Mouse (Mus musculus): ENCODE results near the gene Suclg1. TPM values are rescaled to one million over a fixed set of nuclear protein-coding genes. Genes with fewer than 3 reads are reported as not detected.

Gene Suclg1
- polyA plus RNA-seq (2012; ENCODE audit: insufficient read depth, insufficient read length, missing spikeins): 2,272 and 2,335 TPM in 2 replicates

DNA sequence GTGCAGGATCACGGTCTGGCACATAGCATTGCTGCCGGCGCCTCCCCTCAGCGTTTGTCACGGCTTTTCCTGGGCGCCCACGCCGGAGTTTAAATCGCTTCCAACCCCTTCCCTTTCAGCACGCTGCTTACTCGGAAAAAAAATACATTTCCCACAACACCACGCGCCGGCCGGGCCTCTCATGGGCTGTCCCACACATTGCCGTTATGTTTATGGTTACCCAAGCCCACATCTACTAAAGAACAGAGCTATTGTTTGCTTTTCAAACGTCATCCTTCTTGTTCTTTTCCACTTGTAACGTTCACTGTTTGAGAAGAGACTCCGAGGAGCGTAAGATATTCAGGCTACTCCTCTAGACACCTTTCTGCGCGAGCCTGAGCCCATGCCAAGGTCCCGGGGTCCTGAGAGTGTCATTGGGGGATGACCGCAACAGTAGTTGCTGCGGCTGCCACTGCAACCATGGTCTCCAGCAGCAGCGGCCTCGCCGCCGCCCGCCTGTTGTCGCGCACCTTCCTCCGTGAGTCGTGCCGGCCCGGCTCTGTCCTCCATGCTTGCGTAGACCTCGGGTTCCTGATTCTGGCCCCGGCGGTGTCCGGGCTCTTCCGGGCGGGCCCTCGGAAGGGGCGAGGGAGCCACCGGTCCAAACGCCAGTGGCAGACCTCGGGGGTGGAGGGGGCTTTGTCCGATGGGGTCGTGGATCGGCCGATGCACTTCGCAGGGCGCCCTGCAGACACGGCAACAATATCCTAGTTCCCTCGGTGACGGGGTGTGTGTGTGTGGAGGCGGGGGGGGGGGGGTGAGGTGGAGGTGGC lies at the start of gene Suclg1:
Suclg1 (plus strand) TSS at position 146 of the 812 bp plus-strand sequence.
- H3K27ac ChIP-seq (replicated peaks; ENCODE audit: low read depth, low read length): peak within 1 kb of the TSS; percentile 89
- H3K4me3 ChIP-seq (ENCODE audit: insufficient read depth, low read depth, low read length): peak within 1 kb of the TSS; percentile 78
- H3K4me1 ChIP-seq (ENCODE audit: control insufficient read depth, insufficient read depth, insufficient read length, low read length): peaks cover 15% of the 10 kb centered on the region

- Histone ChIP-seq H3K27ac (replicated peaks; ENCODE audit: low read depth, low read length) (no peak overlapping the region), H3K4me1 (ENCODE audit: control insufficient read depth, insufficient read depth, insufficient read length, low read length) (no peaks in the 10 kb centered on the region), H3K4me3 (ENCODE audit: insufficient read depth, low read depth, low read length) (no peak overlapping the region)
These were observed 44.5 kb upstream of the Suclg1 start for GRCm38 (mm10) chr6:73203724-73204123.

- H3K4me3 ChIP-seq (ENCODE audit: insufficient read depth, low read depth, low read length): no peak overlapping the region
- no peaks in the 10 kb centered on the region for H3K4me1 ChIP-seq (ENCODE audit: control insufficient read depth, insufficient read depth, insufficient read length, low read length)
These were observed 43.2 kb upstream of the Suclg1 start for GRCm38 (mm10) chr6:73204937-73205336.

DNA sequence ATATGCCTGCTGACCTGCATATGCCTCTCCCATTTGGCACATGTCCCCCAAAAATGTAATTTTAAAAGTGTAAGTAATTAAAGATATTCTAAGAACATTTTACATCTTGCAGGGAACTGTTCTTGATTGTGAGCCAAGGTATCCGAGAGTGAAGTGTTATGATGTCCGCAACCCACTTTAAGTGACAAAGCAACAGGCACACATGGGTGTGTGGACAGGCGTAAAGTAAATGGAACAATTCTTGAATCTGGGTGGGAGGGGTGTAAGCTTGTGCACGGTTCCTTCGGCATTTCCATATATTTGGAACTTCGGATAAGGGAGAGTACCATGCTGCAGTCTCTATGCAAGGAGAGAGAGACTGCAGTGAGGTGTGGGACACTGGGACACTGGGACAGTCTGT lies 38.6 kb upstream of the Suclg1 start:
- Histone ChIP-seq H3K4me3 (ENCODE audit: insufficient read depth, low read depth, low read length) (no peak overlapping the region), H3K4me1 (ENCODE audit: control insufficient read depth, insufficient read depth, insufficient read length, low read length) (no peaks in the 10 kb centered on the region), H3K27ac (replicated peaks; ENCODE audit: low read depth, low read length) (no peak overlapping the region)

More at GRCm38 (mm10) chr6:73204937-73205336, 43.2 kb upstream of the Suclg1 start:
- no peak overlapping the region for H3K27ac ChIP-seq (replicated peaks; ENCODE audit: low read depth, low read length)

DNA sequence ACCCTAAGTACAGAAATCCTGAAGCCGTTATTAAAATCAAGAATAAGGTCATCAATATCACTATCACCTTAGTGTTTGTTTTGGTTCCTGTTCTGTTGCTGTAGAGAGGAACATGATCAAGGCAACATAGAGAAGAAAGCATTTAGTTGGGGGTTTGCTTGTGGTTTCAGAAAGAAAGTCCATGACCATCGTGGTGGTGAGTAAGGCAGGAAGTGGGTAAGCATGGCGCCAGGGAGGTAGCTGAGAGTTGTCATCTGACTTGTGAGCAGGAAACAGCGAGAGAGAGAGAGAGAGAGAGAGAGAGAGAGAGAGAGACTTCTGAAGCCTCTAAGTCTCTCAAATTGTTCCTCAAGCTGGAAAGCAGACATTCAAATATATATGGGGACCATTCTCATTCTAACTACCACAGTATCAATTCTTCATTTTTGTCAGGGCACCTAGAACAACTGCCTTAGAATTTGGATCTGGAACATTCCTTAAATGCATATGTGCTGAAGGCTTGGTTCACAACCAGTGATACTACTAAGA lies 37.7 kb upstream of the Suclg1 start:
- H3K27ac ChIP-seq (replicated peaks; ENCODE audit: low read depth, low read length): no peak overlapping the region
- H3K4me3 ChIP-seq (ENCODE audit: insufficient read depth, low read depth, low read length): no peak overlapping the region

DNA sequence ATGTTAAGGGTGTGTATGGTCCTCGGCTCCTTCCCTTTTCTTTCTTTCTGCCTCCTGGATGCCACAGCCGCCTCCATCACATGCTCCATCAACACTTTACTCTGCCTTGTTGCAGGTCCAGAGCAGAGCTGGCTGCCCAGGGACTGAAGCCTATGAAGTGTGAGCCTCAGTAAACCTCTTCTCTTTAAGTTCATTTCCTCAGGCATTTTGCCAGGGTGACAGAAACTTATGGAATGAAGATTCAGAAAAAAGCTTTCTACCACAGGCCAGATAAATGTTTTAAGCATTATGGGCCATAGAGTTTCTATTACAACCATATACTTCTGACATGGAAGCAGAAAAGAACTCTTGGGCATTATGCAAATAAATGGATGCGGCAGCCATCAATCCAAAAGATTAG lies 37.1 kb upstream of the Suclg1 start:
- H3K4me3 ChIP-seq (ENCODE audit: insufficient read depth, low read depth, low read length): no peak overlapping the region
- no peaks in the 10 kb centered on the region for H3K4me1 ChIP-seq (ENCODE audit: control insufficient read depth, insufficient read depth, insufficient read length, low read length)
- no peak overlapping the region for H3K27ac ChIP-seq (replicated peaks; ENCODE audit: low read depth, low read length)

More for the DNA sequence above, 37.7 kb upstream of the Suclg1 start:
- H3K4me1 ChIP-seq (ENCODE audit: control insufficient read depth, insufficient read depth, insufficient read length, low read length): no peaks in the 10 kb centered on the region

DNA sequence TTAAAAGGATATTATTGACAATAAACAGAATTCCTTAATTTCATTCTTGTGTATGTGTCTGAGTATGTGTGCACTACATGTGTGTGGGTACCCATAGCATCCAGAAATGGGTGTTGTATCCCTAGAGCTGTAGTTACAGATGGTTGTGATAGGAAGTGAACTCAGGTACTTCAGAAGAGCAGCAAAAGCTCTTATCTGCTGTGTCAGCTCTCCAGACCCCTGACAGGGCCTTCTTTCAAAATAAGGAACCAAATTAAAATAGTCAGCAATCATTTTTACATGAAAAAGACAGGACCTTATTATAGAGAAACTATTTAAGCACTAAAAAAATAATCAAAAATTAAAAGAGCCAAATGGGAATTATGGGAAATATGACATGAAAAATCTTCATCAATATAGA lies 36.6 kb upstream of the Suclg1 start:
- Histone ChIP-seq H3K4me3 (ENCODE audit: insufficient read depth, low read depth, low read length) (no peak overlapping the region), H3K27ac (replicated peaks; ENCODE audit: low read depth, low read length) (no peak overlapping the region)

DNA sequence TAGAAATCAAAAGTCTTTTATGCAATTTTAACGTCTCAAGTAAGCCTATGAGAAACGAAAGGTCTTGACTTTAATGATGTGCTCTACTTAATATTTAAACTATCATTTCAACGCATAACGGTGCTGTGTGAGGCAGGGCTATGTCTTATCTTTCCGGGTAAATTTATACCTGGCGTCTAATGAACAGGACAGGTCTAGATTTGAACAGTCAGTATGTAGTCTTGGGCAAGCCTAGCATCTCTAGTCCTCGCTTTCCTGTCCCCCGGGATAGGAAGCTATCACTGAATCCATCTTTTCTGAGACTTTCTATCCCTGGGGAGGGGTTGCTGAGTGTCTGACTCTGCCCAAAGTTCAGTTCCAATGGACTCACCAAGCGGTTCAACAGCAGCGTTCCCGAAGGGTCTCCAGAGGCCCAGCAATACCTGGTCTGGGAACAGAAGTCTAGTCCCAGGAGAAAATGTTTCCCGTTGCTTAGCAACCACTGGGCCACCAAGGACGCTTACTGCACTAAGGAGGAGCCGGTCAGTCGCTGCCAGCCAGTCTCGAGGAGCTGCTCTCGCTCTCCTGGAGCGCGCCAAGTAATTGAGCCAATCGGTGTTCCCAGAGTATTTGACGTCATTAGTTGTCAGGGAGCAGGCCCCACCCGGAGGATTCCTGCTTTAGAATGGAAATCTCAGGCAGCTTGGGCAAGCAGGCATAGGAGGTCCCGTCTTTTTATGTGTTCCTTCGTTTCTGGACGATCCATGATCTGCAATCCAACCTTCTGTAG lies 26.8 kb upstream of the Suclg1 start, which contains the start of gene Dnah6:
Dnah6 (minus strand) TSS at position 463 of the 769 bp plus-strand sequence.
- Histone ChIP-seq H3K27ac (replicated peaks; ENCODE audit: low read depth, low read length) (peak within 1 kb of the TSS; percentile 90), H3K4me3 (ENCODE audit: insufficient read depth, low read depth, low read length) (peak within 1 kb of the TSS; percentile 53), H3K4me1 (ENCODE audit: control insufficient read depth, insufficient read depth, insufficient read length, low read length) (peaks cover 4% of the 10 kb centered on the region)

More for the DNA sequence above, 36.6 kb upstream of the Suclg1 start:
- H3K4me1 ChIP-seq (ENCODE audit: control insufficient read depth, insufficient read depth, insufficient read length, low read length): no peaks in the 10 kb centered on the region

- H3K4me1 ChIP-seq (ENCODE audit: control insufficient read depth, insufficient read depth, insufficient read length, low read length): peaks cover 4% of the 10 kb centered on the region
- peak overlapping the region; percentile 53 for H3K4me3 ChIP-seq (ENCODE audit: insufficient read depth, low read depth, low read length)
- peak overlapping the region; percentile 90 for H3K27ac ChIP-seq (replicated peaks; ENCODE audit: low read depth, low read length)
These were observed 26.0 kb upstream of the Suclg1 start for GRCm38 (mm10) chr6:73221958-73222735.

- peak overlapping the region; percentile 73 for H3K27ac ChIP-seq (replicated peaks; ENCODE audit: low read depth, low read length)
- H3K4me1 ChIP-seq (ENCODE audit: control insufficient read depth, insufficient read depth, insufficient read length, low read length): peaks cover 4% of the 10 kb centered on the region
- H3K4me3 ChIP-seq (ENCODE audit: insufficient read depth, low read depth, low read length): no peak overlapping the region
These were observed 25.2 kb upstream of the Suclg1 start for GRCm38 (mm10) chr6:73222841-73223526.

DNA sequence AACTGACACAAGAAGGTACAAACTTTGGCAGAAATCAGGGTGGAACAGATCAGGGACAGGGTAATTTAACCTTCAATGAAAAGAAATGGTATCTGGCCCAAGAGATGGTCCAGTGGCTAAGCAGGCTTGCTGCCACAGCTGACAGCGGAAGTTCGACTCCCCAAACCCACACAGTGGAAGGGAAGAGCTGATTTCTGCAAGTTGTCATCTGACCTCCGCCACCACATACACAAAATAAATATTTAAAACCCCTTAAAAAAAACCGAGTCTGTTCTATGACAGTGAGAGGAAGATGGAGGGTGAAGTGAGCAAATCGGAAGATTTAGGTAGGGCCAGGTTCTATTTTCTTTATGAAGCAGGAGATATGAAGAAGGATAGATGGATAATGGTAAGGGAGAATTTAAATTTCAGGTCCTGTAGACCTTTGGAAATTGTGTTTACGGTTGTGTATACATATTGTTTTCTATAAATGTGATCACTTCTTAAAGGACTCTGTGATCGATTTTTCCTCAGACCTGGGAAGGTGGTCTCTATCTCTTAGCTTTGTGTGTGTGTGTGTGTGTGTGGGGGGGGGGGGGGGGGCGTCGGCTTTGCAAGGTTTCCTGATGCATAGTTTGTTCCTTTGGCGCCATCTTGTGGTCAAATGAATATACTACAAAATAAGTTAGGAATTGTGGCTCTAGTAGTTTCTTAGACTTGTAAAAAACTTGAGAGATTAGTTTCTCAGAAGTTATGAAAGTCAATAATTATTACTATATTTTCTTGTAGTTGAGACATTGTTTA lies 20.6 kb upstream of the Suclg1 start:
- peaks cover 7% of the 10 kb centered on the region for H3K4me1 ChIP-seq (ENCODE audit: control insufficient read depth, insufficient read depth, insufficient read length, low read length)
- H3K27ac ChIP-seq (replicated peaks; ENCODE audit: low read depth, low read length): no peak overlapping the region
- H3K4me3 ChIP-seq (ENCODE audit: insufficient read depth, low read depth, low read length): no peak overlapping the region

DNA sequence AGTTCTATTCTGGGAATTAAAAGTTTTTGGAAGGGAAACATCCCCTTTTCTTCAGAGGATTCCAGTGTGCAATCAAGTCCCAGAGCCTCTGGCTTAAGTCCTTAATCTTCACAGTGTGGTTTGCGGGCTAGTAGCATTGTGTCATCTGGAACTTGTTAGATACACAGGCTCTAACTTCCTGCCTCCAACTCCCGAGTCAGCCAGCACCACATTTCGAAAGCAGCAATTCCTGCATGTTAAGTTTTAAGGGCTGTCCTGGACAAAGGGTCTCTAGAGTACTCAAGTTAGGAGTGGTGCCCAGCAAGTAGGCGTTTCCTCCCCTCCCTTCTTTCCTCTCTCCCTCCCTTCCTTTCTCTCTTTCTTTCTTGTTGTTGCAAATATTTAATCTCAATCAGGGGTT lies 19.8 kb upstream of the Suclg1 start:
- Histone ChIP-seq H3K27ac (replicated peaks; ENCODE audit: low read depth, low read length) (no peak overlapping the region), H3K4me3 (ENCODE audit: insufficient read depth, low read depth, low read length) (no peak overlapping the region), H3K4me1 (ENCODE audit: control insufficient read depth, insufficient read depth, insufficient read length, low read length) (peaks cover 5% of the 10 kb centered on the region)

DNA sequence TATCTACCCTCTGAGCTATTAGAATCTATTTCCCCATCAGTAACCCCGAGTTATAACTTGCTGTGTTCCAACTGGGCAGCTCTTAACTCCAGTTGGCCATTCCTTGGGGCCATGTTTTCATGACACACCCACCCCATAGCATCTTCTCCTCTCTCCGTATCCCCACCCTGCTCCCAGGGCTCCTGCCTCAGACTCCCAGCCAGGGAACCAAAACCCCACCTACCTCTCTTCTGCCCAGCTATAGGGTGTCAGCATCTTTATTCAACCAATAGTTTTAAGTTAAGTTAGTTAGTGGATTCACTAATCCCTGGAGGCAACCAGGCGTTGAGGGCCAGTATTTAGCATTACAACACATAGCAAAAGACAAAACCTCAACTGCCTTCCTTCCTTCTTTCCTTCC lies 19.3 kb upstream of the Suclg1 start:
- Histone ChIP-seq H3K4me1 (ENCODE audit: control insufficient read depth, insufficient read depth, insufficient read length, low read length) (peaks cover 3% of the 10 kb centered on the region; the same call in 1 of the 2 replicates), H3K4me3 (ENCODE audit: insufficient read depth, low read depth, low read length) (no peak overlapping the region), H3K27ac (replicated peaks; ENCODE audit: low read depth, low read length) (no peak overlapping the region)
